Mouse (Mus musculus) liver, embryonic 14.5 days (tissue): ENCODE measurements at regions not wholly inside any gene's neighbourhood (a gene's known extent, or its start where the extent isn't known, plus 50 kb on each side); places are given as distances from the start of the nearest gene placed in this dataset.
A peak's percentile ranks its signal among the peaks of the same experiment; 100 is the strongest.

Source experiments
- ATAC-seq: fragments of 200-750 bp; cut with Nextera tagmentation; 2 replicates; pipeline ENCODE4 v1.8.0; 2017; ENCODE audit warnings: moderate number of reproducible peaks, mild to moderate bottlenecking, moderate library complexity; ENCODE audit not compliant: insufficient read depth
- DNase-seq, 3 experiments: peaks; one replicate each; pipeline ENCODE4 v3.0.0-alpha.2; 2012 to 2013; ENCODE audit warnings: low read depth in 3 of 3, low spot score in 3 of 3
- H3K27ac ChIP-seq: fragments of 300-500 bp; sonication (generic); 2 replicates; pipeline ENCODE4 v1.5.1; 2014; ENCODE audit warnings: moderate library complexity, mild to moderate bottlenecking, control low read depth, inconsistent platforms
- H3K27me3 ChIP-seq: fragments of 300-500 bp; sonication (generic); 2 replicates; pipeline ENCODE4 v1.6.1; 2014; ENCODE audit warnings: mild to moderate bottlenecking, low read length, moderate library complexity; ENCODE audit not compliant: control insufficient read depth, insufficient read depth
- H3K36me3 ChIP-seq: fragments of 300-500 bp; sonication (generic); replicated peaks from 2 replicates; pipeline ENCODE4 v1.6.1; 2014; ENCODE audit warnings: low read depth; ENCODE audit not compliant: control insufficient read depth, insufficient read depth
- H3K4me1 ChIP-seq, 2 experiments: fragments of 200-500 bp in 1 of 2; fragments of 300-500 bp in 1 of 2; sonication (generic) in 1 of 2; replicated peaks; 2 replicates each; pipeline ENCODE4 v1.6.1; 2012 to 2014; ENCODE audit warnings: antibody characterized with exemption in 1 of 2, inconsistent platforms in 1 of 2, low read length in 1 of 2; ENCODE audit not compliant: control insufficient read depth in 2 of 2, insufficient read depth in 2 of 2
- H3K4me2 ChIP-seq: fragments of 300-500 bp; sonication (generic); 2 replicates; pipeline ENCODE4 v1.6.1; 2014; ENCODE audit warnings: low read depth, mild to moderate bottlenecking, control low read depth, moderate library complexity
- H3K4me3 ChIP-seq, 2 experiments: fragments of 200-500 bp in 1 of 2; fragments of 300-500 bp in 1 of 2; sonication (generic) in 1 of 2; 2 replicates each; pipeline ENCODE4 v1.5.1; 2012 to 2014; ENCODE audit warnings: low read depth in 2 of 2, low read length in 2 of 2, mild to moderate bottlenecking in 2 of 2, control low read depth in 1 of 2, inconsistent platforms in 1 of 2, moderate library complexity in 1 of 2; ENCODE audit not compliant: insufficient read depth in 1 of 2
- H3K9ac ChIP-seq: fragments of 300-500 bp; sonication (generic); replicated peaks from 2 replicates; pipeline ENCODE4 v1.6.1; 2014; ENCODE audit warnings: mild to moderate bottlenecking, control low read depth, moderate library complexity
- H3K9me3 ChIP-seq: fragments of 300-500 bp; sonication (generic); 2 replicates; pipeline ENCODE4 v1.6.1; 2016; ENCODE audit warnings: low read length, mixed read lengths; ENCODE audit not compliant: control insufficient read depth
- CTCF ChIP-seq: IDR thresholded peaks from 2 replicates; pipeline ENCODE4 v1.5.1; 2016; ENCODE audit warnings: antibody characterized with exemption, low read depth, control low read depth
- EP300 ChIP-seq: IDR thresholded peaks from 2 replicates; pipeline ENCODE4 v1.6.1; 2016; ENCODE audit warnings: antibody characterized with exemption, low read depth
- WGBS: fragments of 180-500 bp; shearing (Covaris S2); extraction: QIAGEN DNeasy Blood & Tissue Kit; methylation state at CpG from one replicate; pipeline ENCODE4 v1.1.7; 2014; ENCODE audit not compliant: insufficient replicate concordance; 5-methylcytosine and 5-hydroxymethylcytosine counted together

GRCm38 (mm10) chr11:63758313-63758712 is 163.8 kb downstream of the Hs3st3b1 start:
- Histone ChIP-seq H3K27ac (no peak overlapping the region), H3K4me1 (peaks cover 0 to 8% of the 10 kb centered on the region in 2 experiments; a peak in 2 of 4 replicates), H3K27me3 (no peaks in the 10 kb centered on the region), H3K36me3 (no peaks in the 10 kb centered on the region), H3K9ac (no peak overlapping the region), H3K4me2 (no peak overlapping the region), H3K4me3 (no peak overlapping the region), H3K9me3 (no peaks in the 10 kb centered on the region)
- no peak for TF ChIP-seq EP300
- TF ChIP-seq CTCF = no peak
- DNase-seq = no peak
- no peak for ATAC-seq
- WGBS = 46% methylated on average over 3 of the region's 3 CpGs

GRCm38 (mm10) chr11:63761561-63761960 is 160.5 kb downstream of the Hs3st3b1 start:
- Histone ChIP-seq H3K9me3 (no peaks in the 10 kb centered on the region), H3K27me3 (no peaks in the 10 kb centered on the region), H3K4me3 (no peak overlapping the region), H3K36me3 (no peaks in the 10 kb centered on the region), H3K4me1 (peaks cover 0 to 8% of the 10 kb centered on the region in 2 experiments; a peak in 2 of 4 replicates), H3K27ac (no peak overlapping the region), H3K4me2 (no peak overlapping the region), H3K9ac (no peak overlapping the region)
- TF ChIP-seq EP300 (no peak), CTCF (no peak)
- DNase-seq = no peak
- 67% methylated on average over 6 of the region's 6 CpGs for WGBS
- ATAC-seq = no peak

GRCm38 (mm10) chr11:63767631-63768250 is 154.3 kb downstream of the Hs3st3b1 start:
- TF ChIP-seq CTCF = no peak
- no peak for TF ChIP-seq EP300
- no peak overlapping the region for H3K9ac ChIP-seq
- no peak overlapping the region for H3K4me2 ChIP-seq
- no peaks in the 10 kb centered on the region for H3K27me3 ChIP-seq
- DNase-seq = no peak
- H3K4me3 ChIP-seq = no peak overlapping the region
- no peaks in the 10 kb centered on the region for H3K36me3 ChIP-seq
- ATAC-seq = no peak
- no peak overlapping the region for H3K27ac ChIP-seq
- H3K4me1 ChIP-seq = no peaks in the 10 kb centered on the region
- no peaks in the 10 kb centered on the region for H3K9me3 ChIP-seq
- WGBS = 60% methylated on average over 10 of the region's 10 CpGs

- Histone ChIP-seq H3K4me2 (no peak overlapping the region), H3K4me3 (no peak overlapping the region), H3K4me1 (no peaks in the 10 kb centered on the region), H3K27me3 (no peaks in the 10 kb centered on the region), H3K9me3 (no peaks in the 10 kb centered on the region), H3K36me3 (no peaks in the 10 kb centered on the region), H3K9ac (no peak overlapping the region), H3K27ac (no peak overlapping the region)
- 79% methylated on average over 2 of the region's 2 CpGs for WGBS
- DNase-seq (no peak), ATAC-seq (no peak)
- TF ChIP-seq EP300 = no peak
- no peak for TF ChIP-seq CTCF
These were observed 152.4 kb downstream of the Hs3st3b1 start for GRCm38 (mm10) chr11:63769738-63770137.

- Histone ChIP-seq H3K36me3 (no peaks in the 10 kb centered on the region), H3K9me3 (no peaks in the 10 kb centered on the region), H3K9ac (no peak overlapping the region), H3K4me1 (0 out of 4 replicates have a peak, but pooled peaks cover 0 to 1% of the 10 kb centered on the region in 2 experiments), H3K27ac (no peak overlapping the region), H3K27me3 (no peaks in the 10 kb centered on the region), H3K4me2 (no peak overlapping the region), H3K4me3 (no peak overlapping the region)
- WGBS = 63% methylated on average over 6 of the region's 6 CpGs
- DNase-seq (peak in 1 of 3 experiments; percentile 5), ATAC-seq (0 out of 2 replicates have a peak, but pooled peaks have one; percentile 35)
- TF ChIP-seq EP300 (no peak), CTCF (no peak)
These were observed 146.7 kb downstream of the Hs3st3b1 start for GRCm38 (mm10) chr11:63775382-63775781.
